Mouse (Mus musculus) midbrain, embryonic 12.5 days (tissue): ENCODE measurements at regions not wholly inside any gene's neighbourhood (a gene's known extent, or its start where the extent isn't known, plus 50 kb on each side); places are given as distances from the start of the nearest gene placed in this dataset.

ENCODE experiments used
- ATAC-seq: fragments of 200-750 bp; cut with Nextera tagmentation; 2 replicates; pipeline ENCODE4 v1.8.0; 2017; ENCODE audit warnings: low read depth, moderate TSS enrichment, moderate library complexity; ENCODE audit not compliant: low FRiP score
- H3K27ac ChIP-seq: fragments of 300-500 bp; sonication (generic); replicated peaks from 2 replicates; pipeline ENCODE4 v1.5.1; 2016; ENCODE audit warnings: mild to moderate bottlenecking
- H3K27me3 ChIP-seq: fragments of 300-500 bp; sonication (generic); 2 replicates; pipeline ENCODE4 v1.6.1; 2016; ENCODE audit warnings: mild to moderate bottlenecking
- H3K36me3 ChIP-seq: fragments of 300-500 bp; sonication (generic); 2 replicates; pipeline ENCODE4 v1.6.1; 2016
- H3K4me1 ChIP-seq: fragments of 300-500 bp; sonication (generic); 2 replicates; pipeline ENCODE4 v1.6.1; 2016
- H3K4me2 ChIP-seq: fragments of 300-500 bp; sonication (generic); replicated peaks from 2 replicates; pipeline ENCODE4 v1.6.1; 2016; ENCODE audit warnings: mild to moderate bottlenecking, moderate library complexity
- H3K4me3 ChIP-seq: fragments of 300-500 bp; sonication (generic); 2 replicates; pipeline ENCODE4 v1.5.1; 2016; ENCODE audit warnings: mild to moderate bottlenecking
- H3K9ac ChIP-seq: fragments of 300-500 bp; sonication (generic); replicated peaks from 2 replicates; pipeline ENCODE4 v1.6.1; 2016; ENCODE audit warnings: mild to moderate bottlenecking, moderate library complexity
- H3K9me3 ChIP-seq: fragments of 300-500 bp; sonication (generic); 2 replicates; pipeline ENCODE4 v1.6.1; 2016; ENCODE audit warnings: mild to moderate bottlenecking
- WGBS: fragments of 180-500 bp; shearing (Covaris S2); methylation state at CpG from one replicate; pipeline ENCODE4 v1.1.7; 2016; 5-methylcytosine and 5-hydroxymethylcytosine counted together

DNA sequence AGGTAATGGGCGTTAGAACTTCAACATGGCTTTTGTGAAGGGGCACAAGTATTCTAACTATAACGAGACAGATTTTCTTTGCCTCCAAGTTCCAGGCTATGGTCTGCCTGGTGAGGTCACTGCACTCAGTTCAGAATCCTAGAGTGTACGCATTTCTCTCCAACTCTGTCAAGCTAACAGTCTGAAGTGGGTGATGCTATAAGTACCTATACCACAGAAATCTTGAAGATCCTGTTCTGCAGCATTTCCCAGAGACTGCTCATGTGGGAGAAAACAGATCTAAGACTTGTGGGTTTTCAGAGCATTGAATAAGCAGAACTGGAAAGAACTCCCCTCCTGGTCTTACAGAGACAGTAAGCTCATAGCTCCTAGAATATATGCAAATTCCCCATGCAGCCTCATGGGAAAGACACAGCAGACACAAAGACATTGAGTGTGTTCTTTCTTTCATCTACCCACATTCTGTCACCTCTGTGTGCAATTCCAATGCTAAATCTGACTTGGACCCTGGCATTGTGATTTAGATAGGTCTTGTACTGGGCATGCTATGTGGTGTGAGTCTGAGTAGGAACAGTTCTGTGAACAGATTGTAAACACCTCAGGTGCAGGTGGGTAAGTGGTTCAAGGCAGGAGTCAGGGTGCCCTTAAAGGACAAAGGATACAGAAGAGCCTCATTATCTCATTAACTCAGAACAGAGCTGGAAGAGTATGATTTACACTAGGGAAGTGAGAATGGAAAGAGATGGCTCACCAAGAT is 245.1 kb upstream of the Cpeb2 start:
- no peaks in the 10 kb centered on the region for H3K9me3 ChIP-seq
- no peak overlapping the region for H3K4me3 ChIP-seq
- no peak overlapping the region for H3K4me2 ChIP-seq
- 95% methylated on average over 3 of the region's 3 CpGs for WGBS
- H3K27me3 ChIP-seq = no peaks in the 10 kb centered on the region
- no peaks in the 10 kb centered on the region for H3K4me1 ChIP-seq
- no peak for ATAC-seq
- no peak overlapping the region for H3K27ac ChIP-seq
- no peak overlapping the region for H3K9ac ChIP-seq
- H3K36me3 ChIP-seq = no peaks in the 10 kb centered on the region

DNA sequence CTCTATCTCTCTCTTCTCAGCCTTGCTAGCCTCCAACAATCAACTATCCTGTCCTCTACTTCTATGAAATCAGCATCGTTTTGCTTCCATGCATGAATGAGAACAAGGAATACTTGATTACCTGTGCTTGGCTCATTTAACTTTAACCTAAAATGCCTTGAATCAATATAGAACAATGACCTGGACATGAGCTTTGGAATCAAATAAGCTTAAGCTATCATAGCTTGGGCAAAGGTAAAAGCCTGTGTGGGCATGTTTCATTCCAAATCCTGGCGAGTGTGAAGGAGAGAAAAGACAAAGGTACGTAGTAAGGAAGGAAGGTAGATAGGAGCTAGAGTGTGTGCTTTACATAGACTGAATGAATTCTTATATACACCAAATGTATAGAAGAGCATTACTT is 243.7 kb upstream of the Cpeb2 start:
- no peak for ATAC-seq

DNA sequence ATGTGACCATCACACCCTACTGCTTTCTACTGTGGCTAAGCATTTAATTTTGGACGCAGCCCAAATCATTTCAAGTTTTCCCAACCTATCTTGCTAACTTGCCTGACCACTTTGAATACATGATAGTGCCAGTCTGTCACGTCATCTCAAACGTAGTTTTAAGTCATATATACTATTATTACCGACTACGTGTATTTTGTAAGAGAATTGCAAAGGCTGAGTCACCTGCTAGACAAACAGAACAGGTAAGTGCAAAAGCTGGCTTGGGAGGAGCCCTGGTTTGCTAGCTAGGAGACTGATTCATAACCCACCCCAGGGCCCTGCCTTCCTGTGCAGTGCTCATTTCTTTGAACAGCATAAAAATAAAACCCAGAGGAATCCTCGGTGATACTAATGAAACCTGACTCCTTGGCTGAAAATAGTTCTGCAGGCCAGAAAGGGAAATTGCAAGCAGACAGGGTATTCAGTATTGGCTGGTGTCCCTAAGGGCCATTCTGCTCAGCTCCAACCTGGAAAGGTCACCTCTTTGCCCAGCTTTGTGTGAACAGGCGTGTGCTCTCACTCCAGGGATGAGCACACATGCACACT is 208.9 kb upstream of the Cpeb2 start:
- WGBS = 87% methylated on average over 7 of the region's 7 CpGs
- H3K4me3 ChIP-seq = no peak overlapping the region
- no peaks in the 10 kb centered on the region for H3K36me3 ChIP-seq
- H3K4me1 ChIP-seq = no peaks in the 10 kb centered on the region
- no peaks in the 10 kb centered on the region for H3K9me3 ChIP-seq
- H3K4me2 ChIP-seq = no peak overlapping the region
- H3K27me3 ChIP-seq = no peaks in the 10 kb centered on the region
- no peak overlapping the region for H3K9ac ChIP-seq
- no peak overlapping the region for H3K27ac ChIP-seq
- no peak for ATAC-seq

More for the DNA sequence above, 243.7 kb upstream of the Cpeb2 start:
- no peak overlapping the region for H3K9ac ChIP-seq
- H3K27me3 ChIP-seq = no peaks in the 10 kb centered on the region
- 94% methylated on average over 3 of the region's 3 CpGs for WGBS
- H3K4me2 ChIP-seq = no peak overlapping the region
- H3K9me3 ChIP-seq = no peaks in the 10 kb centered on the region
- no peaks in the 10 kb centered on the region for H3K4me1 ChIP-seq
- no peak overlapping the region for H3K27ac ChIP-seq
- H3K36me3 ChIP-seq = no peaks in the 10 kb centered on the region
- H3K4me3 ChIP-seq = no peak overlapping the region

DNA sequence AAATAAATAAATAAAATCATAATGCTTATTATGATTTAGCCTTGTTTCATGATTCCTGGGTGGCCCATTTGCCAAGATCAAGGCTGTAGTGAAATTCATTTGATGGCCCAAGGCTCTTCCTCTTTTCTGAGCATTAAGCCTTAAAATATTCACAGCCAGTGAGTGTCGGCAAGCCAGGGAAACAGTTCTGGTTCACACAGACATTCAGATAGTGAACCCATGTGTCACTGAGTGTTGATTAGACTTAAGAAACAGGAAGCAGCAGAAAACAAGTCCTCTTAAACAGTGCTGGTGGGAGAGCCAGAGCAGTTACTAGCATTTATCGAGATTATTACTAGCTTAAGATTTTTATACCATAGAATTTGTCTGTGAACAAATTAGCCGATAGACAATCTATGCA is 201.7 kb upstream of the Cpeb2 start:
- Histone ChIP-seq H3K4me1 (no peaks in the 10 kb centered on the region), H3K9ac (no peak overlapping the region), H3K36me3 (no peaks in the 10 kb centered on the region), H3K4me2 (no peak overlapping the region), H3K27me3 (no peaks in the 10 kb centered on the region), H3K9me3 (no peaks in the 10 kb centered on the region), H3K27ac (no peak overlapping the region), H3K4me3 (no peak overlapping the region)
- ATAC-seq = no peak
- 87% methylated on average over 3 of the region's 3 CpGs for WGBS

DNA sequence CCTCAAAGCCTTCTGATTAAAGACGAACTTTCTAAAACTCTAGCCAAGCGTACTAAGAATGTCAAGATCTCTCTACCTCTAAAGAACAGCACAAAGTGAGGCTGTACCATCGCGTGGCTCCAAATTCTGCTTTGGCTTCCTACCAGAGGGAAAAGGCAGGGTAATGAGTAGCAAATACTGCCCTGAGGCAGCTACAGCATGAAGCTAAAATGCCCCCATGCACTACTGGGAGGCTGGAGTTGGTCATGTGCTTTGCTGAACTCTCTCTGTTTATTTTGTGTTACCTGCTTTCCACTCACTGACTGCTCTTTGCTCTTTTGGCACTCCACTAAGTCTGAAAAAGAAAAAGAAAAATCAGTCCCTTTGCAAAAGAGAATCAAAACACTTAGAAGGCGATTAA is 201.1 kb upstream of the Cpeb2 start:
- Histone ChIP-seq H3K4me1 (no peaks in the 10 kb centered on the region), H3K4me3 (no peak overlapping the region), H3K36me3 (no peaks in the 10 kb centered on the region), H3K4me2 (no peak overlapping the region), H3K27me3 (no peaks in the 10 kb centered on the region), H3K27ac (no peak overlapping the region), H3K9ac (no peak overlapping the region), H3K9me3 (no peaks in the 10 kb centered on the region)
- no peak for ATAC-seq
- 82% methylated on average over 5 of the region's 5 CpGs for WGBS

DNA sequence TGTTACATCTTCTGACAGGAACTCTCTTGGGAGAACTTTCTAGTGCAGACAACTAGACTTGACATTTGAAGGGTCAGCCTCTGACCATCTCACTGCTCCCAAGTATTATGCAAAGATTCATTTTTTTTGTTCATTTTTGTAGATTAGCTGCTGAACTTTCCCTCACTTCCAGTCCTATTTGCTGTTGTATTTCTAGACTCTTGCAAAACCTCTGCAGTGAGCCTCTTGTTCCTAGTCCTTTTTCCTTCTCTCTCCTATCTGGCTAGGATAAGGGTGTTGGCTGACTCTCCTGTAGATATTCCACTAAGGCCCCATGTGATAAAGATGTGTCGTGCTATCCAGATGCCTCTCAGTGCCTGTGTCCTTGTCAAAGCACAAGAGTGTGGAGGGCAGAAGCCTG is 198.5 kb upstream of the Cpeb2 start:
- Histone ChIP-seq H3K4me2 (no peak overlapping the region), H3K9me3 (no peaks in the 10 kb centered on the region), H3K4me1 (no peaks in the 10 kb centered on the region), H3K4me3 (no peak overlapping the region), H3K27ac (no peak overlapping the region), H3K27me3 (no peaks in the 10 kb centered on the region), H3K9ac (no peak overlapping the region), H3K36me3 (no peaks in the 10 kb centered on the region)
- no peak for ATAC-seq
- WGBS = 77% methylated on average over 1 of the region's 1 CpGs

DNA sequence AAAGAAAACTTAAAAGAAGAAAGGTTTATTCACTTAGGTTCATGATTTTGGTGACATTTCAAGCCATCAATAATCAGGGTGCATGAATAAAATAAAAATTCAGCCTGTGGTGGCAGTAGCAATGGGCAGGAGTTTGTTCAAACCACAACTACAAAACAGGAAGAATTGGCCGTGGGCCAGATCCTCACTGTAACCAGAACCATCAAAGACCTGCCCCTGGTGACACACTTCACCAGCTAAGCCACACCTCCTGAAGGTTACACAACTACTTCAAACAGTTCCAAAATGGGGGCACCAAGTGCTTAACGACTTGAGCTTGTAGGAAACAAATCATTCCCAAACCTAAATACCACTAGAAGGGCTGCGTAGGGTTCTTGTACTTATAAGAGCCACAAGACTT is 195.4 kb upstream of the Cpeb2 start:
- Histone ChIP-seq H3K27ac (no peak overlapping the region), H3K27me3 (no peaks in the 10 kb centered on the region), H3K9ac (no peak overlapping the region), H3K4me2 (no peak overlapping the region), H3K36me3 (no peaks in the 10 kb centered on the region), H3K4me1 (no peaks in the 10 kb centered on the region), H3K9me3 (no peaks in the 10 kb centered on the region), H3K4me3 (no peak overlapping the region)
- 82% methylated on average over 3 of the region's 3 CpGs for WGBS
- no peak for ATAC-seq

DNA sequence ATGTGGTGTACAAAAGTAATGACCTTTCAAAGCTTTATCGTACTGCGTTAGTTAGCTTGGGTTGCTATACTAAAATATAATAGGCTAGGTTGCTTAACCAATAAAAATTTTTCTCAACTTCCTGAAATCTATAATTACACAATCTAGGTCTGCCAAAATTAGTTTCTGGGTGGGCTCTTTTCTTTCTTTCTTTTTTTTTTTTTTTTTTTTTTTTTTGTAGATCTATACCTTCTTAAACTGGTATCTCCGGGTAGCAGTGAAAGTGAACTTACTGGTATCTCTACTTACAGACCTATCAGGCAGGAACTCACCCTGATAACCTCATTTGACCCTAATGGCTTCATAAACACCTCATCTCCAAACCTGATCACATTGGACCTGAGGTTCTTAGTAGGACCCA is 193.4 kb upstream of the Cpeb2 start:
- no peaks in the 10 kb centered on the region for H3K36me3 ChIP-seq
- no peaks in the 10 kb centered on the region for H3K27me3 ChIP-seq
- 96% methylated on average over 3 of the region's 3 CpGs for WGBS
- H3K27ac ChIP-seq = no peak overlapping the region
- no peak for ATAC-seq
- no peak overlapping the region for H3K4me3 ChIP-seq
- H3K4me2 ChIP-seq = no peak overlapping the region
- no peaks in the 10 kb centered on the region for H3K9me3 ChIP-seq
- H3K4me1 ChIP-seq = no peaks in the 10 kb centered on the region
- no peak overlapping the region for H3K9ac ChIP-seq

DNA sequence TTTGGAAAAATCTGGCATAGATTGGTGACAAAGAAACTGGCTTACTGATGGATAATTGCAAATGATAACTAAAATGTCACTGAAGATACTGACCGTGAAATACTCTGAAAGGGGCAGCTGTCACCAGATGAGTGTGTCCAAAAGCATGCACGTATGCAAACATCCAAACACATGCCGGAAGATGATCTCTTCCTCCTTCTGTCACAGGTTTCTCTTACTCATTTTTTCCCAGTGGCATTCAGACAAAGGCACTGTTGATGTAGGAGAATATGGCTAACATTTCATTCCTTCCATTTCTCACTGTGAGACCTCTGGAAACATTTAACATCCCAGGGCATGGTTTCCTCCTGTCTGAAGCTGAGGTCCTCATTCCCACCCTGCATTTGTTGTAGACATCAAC is 190.4 kb upstream of the Cpeb2 start:
- H3K27ac ChIP-seq = no peak overlapping the region
- no peaks in the 10 kb centered on the region for H3K4me1 ChIP-seq
- H3K9ac ChIP-seq = no peak overlapping the region
- ATAC-seq = no peak
- no peaks in the 10 kb centered on the region for H3K27me3 ChIP-seq
- H3K4me3 ChIP-seq = no peak overlapping the region
- no peaks in the 10 kb centered on the region for H3K9me3 ChIP-seq
- 92% methylated on average over 3 of the region's 3 CpGs for WGBS
- no peak overlapping the region for H3K4me2 ChIP-seq
- no peaks in the 10 kb centered on the region for H3K36me3 ChIP-seq

DNA sequence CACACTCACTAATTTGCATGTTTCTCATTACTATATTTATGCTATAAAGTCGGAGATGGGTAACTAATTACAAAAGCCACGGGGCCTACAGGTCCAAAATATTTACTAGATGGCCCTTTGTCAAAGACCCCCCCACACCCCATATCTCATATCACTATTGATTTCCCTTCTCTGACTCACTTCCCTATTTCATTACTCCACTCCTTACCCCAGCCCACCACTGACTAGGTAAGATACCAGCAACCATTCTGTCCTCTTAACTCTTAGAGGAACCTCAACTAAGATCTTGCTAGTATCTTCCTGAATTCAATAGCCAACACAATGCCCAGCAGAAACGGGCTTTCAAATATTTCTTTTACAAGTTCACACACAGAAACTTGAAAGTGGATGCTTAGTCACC is 187.1 kb upstream of the Cpeb2 start:
- Histone ChIP-seq H3K27me3 (no peaks in the 10 kb centered on the region), H3K36me3 (no peaks in the 10 kb centered on the region), H3K4me2 (no peak overlapping the region), H3K9me3 (no peaks in the 10 kb centered on the region), H3K4me3 (no peak overlapping the region), H3K9ac (no peak overlapping the region), H3K4me1 (no peaks in the 10 kb centered on the region), H3K27ac (no peak overlapping the region)
- no peak for ATAC-seq
- 83% methylated on average over 3 of the region's 3 CpGs for WGBS

DNA sequence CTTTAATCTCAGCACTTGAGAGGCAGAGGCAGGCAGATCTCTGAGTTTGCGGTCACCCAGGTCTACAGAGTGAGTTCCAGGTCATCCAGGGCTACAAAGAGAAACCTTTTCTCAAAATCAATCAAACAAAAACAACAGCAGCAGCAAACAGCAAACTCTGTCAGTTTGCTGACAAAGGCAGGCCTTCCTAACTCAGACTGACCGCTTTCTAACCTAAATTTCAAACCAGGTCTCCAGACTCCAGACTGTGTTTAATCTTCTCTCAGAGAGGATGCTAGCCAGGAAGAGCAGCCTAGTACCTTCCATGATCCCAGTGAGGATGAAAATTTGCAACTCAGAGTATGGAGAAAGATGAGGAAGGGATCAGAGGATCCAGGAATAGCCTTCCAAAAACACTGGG is 185.7 kb upstream of the Cpeb2 start:
- no peak for ATAC-seq
- Histone ChIP-seq H3K4me3 (no peak overlapping the region), H3K9ac (no peak overlapping the region), H3K4me2 (no peak overlapping the region), H3K9me3 (no peaks in the 10 kb centered on the region), H3K4me1 (no peaks in the 10 kb centered on the region), H3K27ac (no peak overlapping the region), H3K36me3 (no peaks in the 10 kb centered on the region), H3K27me3 (no peaks in the 10 kb centered on the region)
- 97% methylated on average over 2 of the region's 2 CpGs for WGBS

DNA sequence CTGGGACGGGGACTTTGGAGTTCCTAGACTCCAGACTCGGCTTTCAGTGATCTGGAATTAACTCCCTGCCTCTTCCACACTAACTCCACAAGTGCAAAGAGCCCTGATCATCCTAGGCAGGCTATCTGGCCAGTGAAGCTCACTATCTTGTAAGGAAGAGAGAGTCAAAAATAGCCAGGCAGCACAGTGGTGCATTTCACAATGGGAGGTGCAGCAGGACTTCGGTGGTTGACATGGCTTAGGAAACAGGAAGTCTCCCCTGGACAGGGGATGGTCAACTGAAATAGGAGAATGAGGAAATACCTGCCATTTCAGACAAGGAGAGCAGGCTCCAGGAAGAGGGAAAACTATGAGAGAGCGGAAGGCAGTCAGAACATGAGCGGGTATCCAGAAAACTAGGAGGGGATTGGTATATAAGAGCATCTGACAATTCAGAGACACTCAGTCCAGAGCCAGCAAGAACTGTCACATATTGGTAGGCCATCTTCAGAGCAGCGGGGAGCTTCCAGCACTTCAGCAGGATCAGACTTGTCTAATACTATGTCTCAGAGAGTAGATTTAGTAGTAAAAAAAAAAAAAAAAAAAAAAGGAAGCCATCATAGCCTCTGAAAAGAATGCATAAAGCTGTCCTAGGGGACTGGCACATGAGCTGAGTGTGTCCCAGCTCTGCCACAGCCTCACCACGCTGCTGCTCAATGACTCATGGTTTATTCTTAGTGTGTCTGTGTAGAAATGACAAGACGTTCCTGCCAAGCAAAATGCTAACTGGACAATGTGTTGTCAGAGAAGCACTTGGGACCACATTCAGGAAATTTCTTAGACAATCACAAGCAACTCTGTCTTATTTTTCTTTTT is 184.5 kb upstream of the Cpeb2 start:
- H3K4me3 ChIP-seq = no peak overlapping the region
- H3K4me1 ChIP-seq = no peaks in the 10 kb centered on the region
- H3K27me3 ChIP-seq = no peaks in the 10 kb centered on the region
- H3K9ac ChIP-seq = no peak overlapping the region
- no peak overlapping the region for H3K4me2 ChIP-seq
- no peak overlapping the region for H3K27ac ChIP-seq
- no peaks in the 10 kb centered on the region for H3K36me3 ChIP-seq
- 80% methylated on average over 8 of the region's 8 CpGs for WGBS
- ATAC-seq = no peak
- H3K9me3 ChIP-seq = no peaks in the 10 kb centered on the region
